Mouse (Mus musculus): ENCODE results near the gene Psap.
A peak's percentile ranks its signal among the peaks of the same experiment; 100 is the strongest.

The Psap gene

DNA sequence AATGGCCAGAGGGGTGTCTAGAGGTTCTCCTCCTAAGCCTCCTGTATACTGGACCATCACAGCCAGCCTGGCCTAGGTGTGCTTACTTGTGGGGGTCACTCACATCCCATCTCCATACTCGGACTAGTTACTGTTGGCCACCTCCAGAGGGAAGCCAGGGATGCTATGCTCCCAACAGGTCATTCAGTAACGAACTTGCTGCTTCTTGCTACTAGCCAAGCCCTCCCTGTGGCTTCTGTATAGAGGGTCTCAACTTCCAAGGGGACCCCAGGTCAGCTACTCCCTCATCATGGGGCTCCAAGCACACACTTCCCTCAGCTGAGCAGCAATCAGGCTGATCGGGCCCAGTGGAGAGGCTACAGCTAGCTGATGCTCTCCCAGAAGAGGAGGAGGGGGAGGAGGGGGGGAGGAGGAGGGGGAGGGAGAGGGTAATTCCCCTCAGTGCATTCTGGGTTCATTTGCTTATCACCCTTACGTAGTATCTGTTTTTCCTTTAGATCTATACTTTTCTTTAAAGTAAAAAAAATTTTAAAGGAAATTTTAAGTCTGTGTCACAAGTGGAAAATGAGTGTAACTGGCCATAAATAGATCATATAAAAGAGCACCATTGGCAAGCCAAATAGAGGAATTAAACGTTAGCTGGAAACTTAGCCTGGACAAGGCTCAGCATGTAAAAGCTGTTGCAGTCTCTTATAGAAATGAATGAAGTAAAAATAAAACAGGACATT is 72.8 kb downstream of the Psap start:
- no peak for DNase-seq

DNA sequence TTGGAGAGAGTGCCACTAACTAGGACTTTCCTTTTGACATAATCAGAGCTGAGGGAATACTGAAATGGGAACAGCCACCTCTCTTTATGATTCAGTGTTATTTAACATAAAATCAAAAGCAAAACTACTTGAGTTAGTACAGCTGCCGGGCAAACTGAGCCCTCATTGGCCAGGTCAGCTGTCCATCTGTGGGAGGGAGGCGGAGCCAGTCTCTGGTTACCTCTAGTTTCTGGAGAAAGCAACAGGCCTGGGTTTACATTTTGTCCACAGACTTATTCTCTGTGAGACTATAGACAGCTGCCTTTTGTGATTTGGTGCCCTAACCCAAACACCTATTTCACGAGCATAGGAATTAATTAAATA is 73.4 kb downstream of the Psap start:
- DNase-seq, result peak; percentile 95

DNA sequence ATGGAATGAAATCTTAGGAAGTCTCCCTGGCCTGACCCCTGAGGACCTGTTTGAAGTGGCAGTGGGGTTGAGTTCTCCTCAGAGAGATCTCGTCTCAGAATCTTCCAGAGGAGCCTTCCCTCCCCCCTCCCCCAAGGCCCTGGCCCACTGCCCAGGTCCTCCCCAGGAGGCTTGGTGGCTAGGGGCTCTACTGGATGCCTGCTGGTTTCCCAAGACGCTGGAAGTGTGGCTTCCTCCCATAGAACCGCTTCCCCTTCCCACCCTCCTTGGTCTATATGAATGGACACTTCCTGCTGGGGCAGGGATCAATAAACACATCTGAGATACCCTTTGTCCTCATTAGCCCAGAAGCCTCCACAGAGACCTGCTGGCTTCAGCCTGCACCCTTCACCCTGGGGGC is 73.8 kb downstream of the Psap start:
- DNase-seq, result peak; percentile 52

DNA sequence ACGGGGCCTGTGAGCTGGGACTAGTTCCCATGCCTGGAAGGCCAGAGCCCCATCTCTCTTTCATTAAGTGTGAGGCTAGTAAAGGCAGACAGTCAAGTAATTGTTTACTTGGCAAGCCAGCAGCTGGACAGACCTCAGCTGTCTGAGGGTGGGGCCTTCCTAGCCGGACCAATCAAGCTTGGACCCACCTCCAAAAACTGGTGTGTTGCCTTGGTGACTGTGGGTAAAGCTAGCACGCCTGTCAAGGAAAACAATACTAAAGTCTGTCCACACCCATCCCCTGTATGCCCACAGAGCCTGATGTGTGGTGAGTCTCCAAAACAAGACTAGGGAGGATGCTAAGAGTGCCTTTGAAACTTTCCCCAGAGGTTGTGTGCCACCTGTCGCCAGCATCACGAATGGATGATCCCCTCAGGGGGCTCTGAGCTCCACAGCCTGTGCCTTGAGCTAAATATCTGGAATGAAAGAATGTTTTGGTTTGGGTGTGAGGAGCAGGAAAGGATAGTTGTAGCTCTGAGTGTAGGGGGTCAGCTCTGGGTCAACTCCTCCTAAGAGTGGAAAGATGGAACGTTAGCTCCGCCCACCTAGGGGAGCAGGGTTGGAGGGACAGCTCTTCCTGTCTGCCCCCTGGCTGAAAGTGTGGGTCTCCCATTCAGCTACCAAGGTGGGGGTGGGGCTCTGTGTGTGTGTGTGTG is 74.5 kb downstream of the Psap start:
- DNase-seq, result peak; percentile 71

Data from kidney, postnatal 10 days (tissue).